9 mouse cellular contexts compared by ENCODE assay signal in genomic region chr1:59534976-59535810, GRCm38 (mm10). TPM values are rescaled to one million over a fixed set of nuclear protein-coding genes. Genes with fewer than 3 reads are reported as not detected.
A peak's percentile ranks its signal among the peaks of the same experiment; 100 is the strongest.
DNase-seq lines count a peak whose midpoint lies in the region; ATAC-seq and TF ChIP-seq lines count a peak whose summit lies in the region.
"Had no signal": no experiment of that assay in that cellular context is flagged by ENCODE, and none has a peak within 500 bp of the region (broad histone marks: within the 10 kb centered on the region; RNA-seq: fewer than 3 reads in every experiment).

No protein-coding gene starts in this region.

- H3K27ac ChIP-seq in embryonic facial prominence, embryonic 12.5 days = peak overlapping the region; percentile 3; the same call in 1 of the 2 replicates
- H3K27ac ChIP-seq in hindbrain, embryonic 15.5 days (replicated peaks) = peak overlapping the region; percentile 50
- H3K27ac ChIP-seq in limb, embryonic 15.5 days = peak overlapping the region; percentile 51
- H3K27ac ChIP-seq in kidney, adult 2 months (ENCODE audit: insufficient read depth, low read depth, low read length) = no peak overlapping the region

- no peaks in the 10 kb centered on the region for H3K36me3 ChIP-seq in embryonic facial prominence, embryonic 12.5 days
- no peaks in the 10 kb centered on the region for H3K36me3 ChIP-seq in hindbrain, embryonic 15.5 days
- no peaks in the 10 kb centered on the region for H3K36me3 ChIP-seq in limb, embryonic 15.5 days
- H3K36me3 ChIP-seq in kidney, adult 2 months (ENCODE audit: control insufficient read depth, insufficient read depth, low read length) = no peaks in the 10 kb centered on the region

- H3K4me1 ChIP-seq in embryonic facial prominence, embryonic 12.5 days = peaks cover 9% of the 10 kb centered on the region
- peaks cover 9% of the 10 kb centered on the region for H3K4me1 ChIP-seq in hindbrain, embryonic 15.5 days (replicated peaks)
- peaks cover 9% of the 10 kb centered on the region; the same call in 1 of the 2 replicates for H3K4me1 ChIP-seq in limb, embryonic 15.5 days
- H3K4me1 ChIP-seq in kidney, adult 2 months (ENCODE audit: control insufficient read depth, insufficient read depth, low read length) = no peaks in the 10 kb centered on the region

- H3K27me3 ChIP-seq in Patski = no peaks in the 10 kb centered on the region
- 0 out of 2 replicates have a peak, but pooled peaks cover under 1% of the 10 kb centered on the region for H3K27me3 ChIP-seq in embryonic facial prominence, embryonic 12.5 days
- H3K27me3 ChIP-seq in hindbrain, embryonic 15.5 days = no peaks in the 10 kb centered on the region
- H3K27me3 ChIP-seq in limb, embryonic 15.5 days = no peaks in the 10 kb centered on the region
- no peaks in the 10 kb centered on the region for H3K27me3 ChIP-seq in kidney, adult 2 months (replicated peaks; ENCODE audit: control insufficient read depth, insufficient read depth, low read length)

- no peak overlapping the region for H3K9ac ChIP-seq in embryonic facial prominence, embryonic 12.5 days
- no peak overlapping the region for H3K9ac ChIP-seq in hindbrain, embryonic 15.5 days
- H3K9ac ChIP-seq in limb, embryonic 15.5 days = no peak overlapping the region

- no peak overlapping the region for H3K4me2 ChIP-seq in embryonic facial prominence, embryonic 12.5 days (replicated peaks)
- no peak overlapping the region for H3K4me2 ChIP-seq in hindbrain, embryonic 15.5 days
- H3K4me2 ChIP-seq in limb, embryonic 15.5 days = no peak overlapping the region

- WGBS in embryonic facial prominence, embryonic 12.5 days = 23% methylated on average over 5 of the region's 5 CpGs
- 26% methylated on average over 5 of the region's 5 CpGs for WGBS in hindbrain, embryonic 15.5 days
- WGBS in limb, embryonic 15.5 days = 24% methylated on average over 5 of the region's 5 CpGs
- 41% methylated on average over 5 of the region's 5 CpGs for WGBS in kidney, adult 2 months

- CTCF ChIA-PET in Patski (lab: Charles Lee) = interaction anchor here (1.0 to 1.8 kb wide), 2 partner anchors 10 to 224 kb away, joined by 3 read pairs; no protein-coding TSS in a partner anchor

- POLR2A ChIA-PET in Patski (lab: Charles Lee) = interaction anchor here (0.6 to 0.7 kb wide), 2 partner anchors 97 to 105 kb away, joined by 3 to 5 read pairs; no protein-coding TSS in a partner anchor

- H3K4me3 ChIP-seq in embryonic facial prominence, embryonic 12.5 days = no peak overlapping the region
- no peak overlapping the region for H3K4me3 ChIP-seq in hindbrain, embryonic 15.5 days
- H3K4me3 ChIP-seq in limb, embryonic 15.5 days = no peak overlapping the region
- H3K4me3 ChIP-seq in kidney, adult 2 months (ENCODE audit: insufficient read depth, low read depth, low read length) = no peak overlapping the region

- DNase-seq in Patski (ENCODE audit: low read depth, low spot score) = peak; percentile 74
- no peak for DNase-seq in adrenal gland, adult 18-20 months (ENCODE audit: low spot score in 2 of 2)
- no peak for DNase-seq in testis, postnatal 14 days (ENCODE audit: low spot score)
- DNase-seq in heart, adult 9 months (ENCODE audit: low spot score in 2 of 2) = no peak
- DNase-seq in kidney, adult 2 months = no peak

- in situ Hi-C loops in Patski (cut with MboI; ENCODE audit: low pct_unique_long_range_greater_than_20kb) = no loop called here

- peak; percentile 78 for ATAC-seq in Patski
- ATAC-seq in embryonic facial prominence, embryonic 12.5 days (ENCODE audit: insufficient number of reproducible peaks, insufficient read depth, low FRiP score, low TSS enrichment) = 0 out of 2 replicates have a peak, but pooled peaks have one; percentile 28
- peak; percentile 81 for ATAC-seq in hindbrain, embryonic 15.5 days (ENCODE audit: low FRiP score, low read depth)
- no peak for ATAC-seq in limb, embryonic 15.5 days (ENCODE audit: insufficient number of reproducible peaks, low FRiP score, low TSS enrichment, low read depth)
- ATAC-seq: inflammation-experienced regulatory T-cells, adult 6 months had no signal

- TF ChIP-seq CTCF in Patski (IDR thresholded peaks at IDR 0.05) = no peak
- no peak for TF ChIP-seq CTCF in kidney, adult 2 months (conservative IDR thresholded peaks at IDR 0.05; ENCODE audit: insufficient read depth, insufficient read length, low read depth, low read length)

- H3K9me3 ChIP-seq in embryonic facial prominence, embryonic 12.5 days = no peaks in the 10 kb centered on the region
- no peaks in the 10 kb centered on the region for H3K9me3 ChIP-seq in hindbrain, embryonic 15.5 days
- no peaks in the 10 kb centered on the region for H3K9me3 ChIP-seq in limb, embryonic 15.5 days

- no peak for TF ChIP-seq POLR2A in kidney, adult 2 months (IDR thresholded peaks at IDR 0.05; ENCODE audit: low read depth, low read length)

RNA-seq across cellular contexts. Expression of gene Gm973, which starts 19.1 kb away (rescaled TPM):
- polyA plus RNA-seq in Patski (2021) = 0.13 TPM
- 0.67 and 0.82 TPM in 2 replicates for polyA plus RNA-seq in embryonic facial prominence, embryonic 12.5 days (2016; fragmentation: Nextera tagmentation; extraction: Ambion mirVana)
- 8.1 and 9.4 TPM in 2 replicates for polyA plus RNA-seq in hindbrain, embryonic 15.5 days (2015; fragmentation: Nextera tagmentation; extraction: Ambion mirVana)
- polyA plus RNA-seq in limb, embryonic 15.5 days (2015; fragmentation: Nextera tagmentation; extraction: Ambion mirVana) = 1.9 and 2.4 TPM in 2 replicates
- total RNA-seq in adrenal gland, adult 18-20 months (2021) = 10 to 100 TPM in 1 of 2 experiments, 1 to 10 TPM in 1; 2.7 to 31.5 TPM
- polyA plus RNA-seq in kidney, adult 2 months (2012; rRNA removed) = 0.22 and 0.46 TPM in 2 replicates

RNA-seq across cellular contexts. Expression of gene Fzd7, which starts 53.0 kb away (rescaled TPM):
- polyA plus RNA-seq in Patski (2021) = 30.8 TPM
- 26.3 and 28.5 TPM in 2 replicates for polyA plus RNA-seq in embryonic facial prominence, embryonic 12.5 days (2016; fragmentation: Nextera tagmentation; extraction: Ambion mirVana)
- polyA plus RNA-seq in hindbrain, embryonic 15.5 days (2015; fragmentation: Nextera tagmentation; extraction: Ambion mirVana) = 2.5 and 2.8 TPM in 2 replicates
- 7.1 and 10.3 TPM in 2 replicates for polyA plus RNA-seq in limb, embryonic 15.5 days (2015; fragmentation: Nextera tagmentation; extraction: Ambion mirVana)
- 10 to 100 TPM in 1 of 2 experiments, 1 to 10 TPM in 1; 9.9 to 15.2 TPM for total RNA-seq in adrenal gland, adult 18-20 months (2021)
- polyA plus RNA-seq in kidney, adult 2 months (2012; rRNA removed) = 8.6 and 12.6 TPM in 2 replicates
